Mouse (Mus musculus): ENCODE results near the gene Errfi1. TPM values are rescaled to one million over a fixed set of nuclear protein-coding genes. Genes with fewer than 3 reads are reported as not detected.
A peak's percentile ranks its signal among the peaks of the same experiment; 100 is the strongest.

Gene Errfi1
- polyA plus RNA-seq, 1 experiment from 2014 or later, result 164 TPM

GRCm38 (mm10) chr4:150843181-150843580 is 10.5 kb upstream of the Errfi1 start:
- in situ Hi-C loops (cut with MboI; ENCODE audit: low pct_unique_long_range_greater_than_20kb), result no loop called here
- no peak for TF ChIP-seq CTCF (IDR thresholded peaks at IDR 0.05)
- DNase-seq (ENCODE audit: low read depth, low spot score) (no peak), ATAC-seq (no peak)
- POLR2A ChIA-PET, result no interaction called here
- H3K27me3 ChIP-seq, result no peaks in the 10 kb centered on the region
- CTCF ChIA-PET, result no interaction called here

GRCm38 (mm10) chr4:150846316-150846715 is 7.4 kb upstream of the Errfi1 start:
- DNase-seq (ENCODE audit: low read depth, low spot score), result no peak

GRCm38 (mm10) chr4:150849964-150850363 is 3.8 kb upstream of the Errfi1 start:
- DNase-seq (ENCODE audit: low read depth, low spot score), result no peak
- POLR2A ChIA-PET, result interaction anchor here (0.5 to 1.3 kb wide), 5 partner anchors 50 to 196 kb away, joined by 3 to 7 read pairs (median 3); no protein-coding TSS in a partner anchor
- TF ChIP-seq CTCF (IDR thresholded peaks at IDR 0.05), result peak; percentile 59
- in situ Hi-C loops (cut with MboI; ENCODE audit: low pct_unique_long_range_greater_than_20kb), result no loop called here
- CTCF ChIA-PET, result interaction anchor here (0.8 to 4.5 kb wide), 19 partner anchors 11 to 194 kb away, joined by 3 to 13 read pairs (median 5); no protein-coding TSS in a partner anchor
- no peak for ATAC-seq
- no peaks in the 10 kb centered on the region for H3K27me3 ChIP-seq

More at GRCm38 (mm10) chr4:150846316-150846715, 7.4 kb upstream of the Errfi1 start:
- ChIA-PET POLR2A (no interaction called here), CTCF (interaction anchor here (1.0 to 4.5 kb wide), 3 partner anchors 47 to 155 kb away, joined by 3 to 9 read pairs (median 6); no protein-coding TSS in a partner anchor)
- TF ChIP-seq CTCF (IDR thresholded peaks at IDR 0.05), result no peak
- no peaks in the 10 kb centered on the region for H3K27me3 ChIP-seq
- no peak for ATAC-seq
- in situ Hi-C loops (cut with MboI; ENCODE audit: low pct_unique_long_range_greater_than_20kb), result no loop called here

DNA sequence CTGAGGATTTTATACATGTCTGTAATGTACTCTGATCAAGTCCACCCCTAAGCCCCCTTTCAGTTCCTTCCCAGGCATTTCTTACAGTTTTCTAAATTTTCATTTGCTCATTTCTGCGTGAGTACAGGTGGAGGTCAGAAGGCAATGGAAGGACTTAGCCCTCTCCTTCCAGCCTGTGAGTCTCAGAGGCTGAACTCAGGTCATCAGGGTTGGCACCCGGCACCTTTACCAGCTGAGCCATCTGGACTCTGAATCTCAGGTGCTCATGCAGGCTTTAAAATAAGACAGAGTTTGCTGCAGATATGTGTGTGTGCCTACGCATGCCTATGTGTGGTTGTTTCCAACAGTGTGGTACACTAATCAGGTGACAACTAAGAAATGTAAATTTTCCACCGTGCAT is 2.8 kb upstream of the Errfi1 start:
- no peaks in the 10 kb centered on the region for H3K27me3 ChIP-seq
- in situ Hi-C loops (cut with MboI; ENCODE audit: low pct_unique_long_range_greater_than_20kb), result no loop called here
- no peak for DNase-seq (ENCODE audit: low read depth, low spot score)
- TF ChIP-seq CTCF (IDR thresholded peaks at IDR 0.05), result no peak
- ChIA-PET CTCF (no interaction called here), POLR2A (no interaction called here)
- no peak for ATAC-seq

GRCm38 (mm10) chr4:150852045-150852444 is 1.7 kb upstream of the Errfi1 start:
- in situ Hi-C loops (cut with MboI; ENCODE audit: low pct_unique_long_range_greater_than_20kb), result no loop called here
- ATAC-seq (no peak), DNase-seq (ENCODE audit: low read depth, low spot score) (no peak)
- H3K27me3 ChIP-seq, result no peaks in the 10 kb centered on the region
- ChIA-PET POLR2A (no interaction called here), CTCF (interaction anchor here (0.8 to 1.9 kb wide), 3 partner anchors 48 to 144 kb away, joined by 3 to 6 read pairs (median 3); no protein-coding TSS in a partner anchor)
- TF ChIP-seq CTCF (IDR thresholded peaks at IDR 0.05), result no peak

DNA sequence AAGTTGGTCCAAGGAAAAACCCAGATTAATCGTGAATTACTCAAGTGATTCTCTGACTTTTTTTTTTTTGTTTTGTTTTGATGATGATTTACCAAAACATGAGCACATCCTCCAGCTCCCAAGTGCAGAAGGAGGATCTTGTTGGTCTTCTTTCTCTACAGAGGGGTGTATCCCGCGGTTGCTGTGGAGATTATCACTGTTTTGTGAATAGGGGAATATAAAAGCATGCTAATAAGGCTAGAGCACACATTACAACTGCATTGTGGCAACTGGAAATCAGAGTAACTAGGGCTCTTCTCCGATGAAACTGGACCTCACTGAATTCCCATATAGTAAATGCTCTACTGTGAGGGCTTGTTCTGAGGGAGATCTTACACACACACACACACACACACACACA is 1.2 kb upstream of the Errfi1 start:
- TF ChIP-seq CTCF (IDR thresholded peaks at IDR 0.05), result no peak
- CTCF ChIA-PET, result interaction anchor here (1.2 to 1.9 kb wide), 2 partner anchors 54 to 145 kb away, joined by 3 to 6 read pairs; no protein-coding TSS in a partner anchor
- POLR2A ChIA-PET, result no interaction called here
- H3K27me3 ChIP-seq, result no peaks in the 10 kb centered on the region
- in situ Hi-C loops (cut with MboI; ENCODE audit: low pct_unique_long_range_greater_than_20kb), result no loop called here
- DNase-seq (ENCODE audit: low read depth, low spot score) (no peak), ATAC-seq (no peak)

DNA sequence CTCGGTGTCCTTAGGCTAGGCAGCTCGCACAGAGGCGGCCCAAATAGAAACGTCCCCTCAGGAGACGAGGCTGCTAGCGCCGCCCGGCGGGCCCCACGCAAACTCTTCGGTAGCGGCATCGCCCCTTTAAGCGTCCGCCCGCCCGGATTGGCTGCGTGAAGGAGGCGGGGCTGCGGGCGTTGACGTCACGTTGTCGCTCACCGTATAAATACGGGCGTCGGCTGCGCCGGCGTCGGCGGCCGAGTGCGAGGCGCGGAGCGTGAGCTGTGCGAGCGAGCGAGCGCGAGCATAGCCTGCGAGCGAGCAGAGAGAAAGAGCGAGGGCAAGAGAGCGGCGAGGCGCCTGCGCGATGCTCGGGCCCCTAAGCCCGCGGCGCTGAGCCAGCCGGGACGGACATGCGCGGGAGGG is 1.1 kb downstream of the Errfi1 start:
- in situ Hi-C loops (cut with MboI; ENCODE audit: low pct_unique_long_range_greater_than_20kb), result no loop called here
- ATAC-seq (peak; percentile 81), DNase-seq (ENCODE audit: low read depth, low spot score) (peak; percentile 92)
- POLR2A ChIA-PET, result interaction anchor here (0.6 to 7.5 kb wide), 9 partner anchors 14 to 369 kb away, joined by 3 to 105 read pairs (median 5); no protein-coding TSS in a partner anchor
- TF ChIP-seq CTCF (IDR thresholded peaks at IDR 0.05), result peak; percentile 83
- CTCF ChIA-PET, result interaction anchor here (4.2 kb wide), 1 partner anchor 12 kb away, joined by 24 read pairs; no protein-coding TSS in a partner anchor
- H3K27me3 ChIP-seq, result no peaks in the 10 kb centered on the region

- no peak for TF ChIP-seq CTCF (IDR thresholded peaks at IDR 0.05)
- no peak for DNase-seq (ENCODE audit: low read depth, low spot score)
- H3K27me3 ChIP-seq, result no peaks in the 10 kb centered on the region
- no peak for ATAC-seq
- POLR2A ChIA-PET, result interaction anchor here (0.7 to 7.5 kb wide), 9 partner anchors 14 to 207 kb away, joined by 3 to 105 read pairs (median 6); no protein-coding TSS in a partner anchor
- CTCF ChIA-PET, result interaction anchor here (4.2 kb wide), 1 partner anchor 11 kb away, joined by 24 read pairs; no protein-coding TSS in a partner anchor
- in situ Hi-C loops (cut with MboI; ENCODE audit: low pct_unique_long_range_greater_than_20kb), result no loop called here
Observed at GRCm38 (mm10) chr4:150855346-150855745, 1.6 kb downstream of the Errfi1 start.

- ATAC-seq (no peak), DNase-seq (ENCODE audit: low read depth, low spot score) (no peak)
- no peaks in the 10 kb centered on the region for H3K27me3 ChIP-seq
- TF ChIP-seq CTCF (IDR thresholded peaks at IDR 0.05), result no peak
- CTCF ChIA-PET, result interaction anchor here (0.9 to 2.0 kb wide), 3 partner anchors 11 to 205 kb away, joined by 3 to 6 read pairs (median 3); no protein-coding TSS in a partner anchor
- POLR2A ChIA-PET, result interaction anchor here (7.5 kb wide), 1 partner anchor 8 kb away, joined by 105 read pairs; no protein-coding TSS in a partner anchor
- in situ Hi-C loops (cut with MboI; ENCODE audit: low pct_unique_long_range_greater_than_20kb), result no loop called here
Observed at GRCm38 (mm10) chr4:150860526-150860925, 6.8 kb downstream of the Errfi1 start.

DNA sequence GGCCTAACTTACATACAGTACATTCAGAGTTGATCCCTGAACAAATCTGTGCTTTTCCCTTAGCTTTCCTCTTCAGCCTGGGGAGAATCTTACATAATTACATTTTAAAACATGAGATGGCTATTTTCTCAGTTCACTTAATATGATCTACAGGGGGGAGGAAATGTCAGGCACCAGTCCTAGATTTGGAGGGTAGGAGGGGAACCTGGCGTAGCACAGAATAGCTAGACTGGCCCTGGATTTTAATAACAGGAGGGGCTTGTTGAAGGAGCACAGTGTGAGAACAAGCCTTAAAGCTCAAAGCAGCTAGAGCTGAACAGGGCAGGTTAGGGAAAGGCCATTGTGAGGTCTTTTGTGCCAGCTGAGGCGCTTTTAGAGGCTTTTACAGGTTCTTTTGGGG is 7.4 kb downstream of the Errfi1 start:
- in situ Hi-C loops (cut with MboI; ENCODE audit: low pct_unique_long_range_greater_than_20kb), result no loop called here
- H3K27me3 ChIP-seq, result no peaks in the 10 kb centered on the region
- ATAC-seq, result no peak
- ChIA-PET POLR2A (interaction anchor here (7.5 kb wide), 1 partner anchor 8 kb away, joined by 105 read pairs; no protein-coding TSS in a partner anchor), CTCF (interaction anchor here (0.9 kb wide), 2 partner anchors 10 to 24 kb away, joined by 3 read pairs; no protein-coding TSS in a partner anchor)
- no peak for DNase-seq (ENCODE audit: low read depth, low spot score)
- no peak for TF ChIP-seq CTCF (IDR thresholded peaks at IDR 0.05)
